Mouse (Mus musculus) cerebellum, adult 9-11 months (tissue): ENCODE data around the gene Sobp.

Experiments used
- DNase-seq: peaks from one replicate; pipeline ENCODE4 v3.0.0; 2022

Gene Sobp

DNA sequence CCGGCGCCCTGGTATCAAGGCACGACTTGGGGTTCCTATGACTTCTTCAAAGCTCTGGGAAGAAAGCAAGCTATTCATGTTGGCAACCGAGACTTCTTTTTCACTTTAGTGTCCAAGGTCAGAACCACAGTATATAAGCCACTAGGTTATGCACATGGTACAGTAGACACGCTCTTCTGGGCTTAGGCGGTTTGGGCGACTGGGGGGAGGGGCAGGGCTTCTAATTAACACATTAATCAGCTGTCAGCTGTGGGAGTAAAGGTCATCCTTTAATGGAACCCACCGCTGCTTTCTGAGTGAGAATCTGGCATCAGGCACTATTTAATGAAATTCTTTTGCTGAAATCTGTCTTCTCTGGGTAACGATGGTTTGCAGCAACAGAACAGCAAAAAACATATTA lies 147.3 kb downstream of the Sobp start:
- DNase-seq, result no peak

DNA sequence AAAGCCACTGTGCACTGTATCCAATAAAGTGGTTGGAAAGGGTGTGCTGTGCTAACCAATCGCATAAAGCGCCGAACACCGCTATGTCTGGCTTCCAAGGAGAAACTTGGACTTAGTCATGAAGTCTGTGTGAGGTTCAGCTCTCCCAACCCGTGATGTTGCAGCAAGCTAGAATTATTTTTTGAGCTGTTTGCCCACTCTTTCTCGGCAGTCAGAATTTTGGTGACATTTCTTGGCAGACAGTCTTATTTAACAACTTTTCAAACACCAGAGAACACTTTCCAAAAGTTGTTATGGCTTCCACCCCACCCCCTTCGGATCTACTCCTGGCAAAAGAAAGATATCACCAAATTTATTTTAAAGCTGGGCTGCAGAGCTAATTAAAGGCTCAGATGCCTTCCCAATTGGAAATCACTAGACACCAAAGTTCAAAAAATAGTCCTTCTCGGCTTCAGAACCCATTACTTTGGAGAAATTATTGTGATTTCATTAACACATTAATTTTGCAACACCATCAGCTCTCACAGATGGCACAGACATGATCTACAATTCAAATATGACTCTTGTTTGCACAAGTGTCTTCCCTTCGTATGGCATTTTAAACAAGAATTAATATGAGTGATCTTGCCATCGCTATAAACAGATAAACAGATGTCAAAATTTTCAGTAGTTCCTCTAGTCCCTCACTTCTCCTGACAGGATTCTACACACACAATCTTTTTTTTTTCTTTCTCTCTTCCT lies 150.7 kb downstream of the Sobp start:
- no peak for DNase-seq

DNA sequence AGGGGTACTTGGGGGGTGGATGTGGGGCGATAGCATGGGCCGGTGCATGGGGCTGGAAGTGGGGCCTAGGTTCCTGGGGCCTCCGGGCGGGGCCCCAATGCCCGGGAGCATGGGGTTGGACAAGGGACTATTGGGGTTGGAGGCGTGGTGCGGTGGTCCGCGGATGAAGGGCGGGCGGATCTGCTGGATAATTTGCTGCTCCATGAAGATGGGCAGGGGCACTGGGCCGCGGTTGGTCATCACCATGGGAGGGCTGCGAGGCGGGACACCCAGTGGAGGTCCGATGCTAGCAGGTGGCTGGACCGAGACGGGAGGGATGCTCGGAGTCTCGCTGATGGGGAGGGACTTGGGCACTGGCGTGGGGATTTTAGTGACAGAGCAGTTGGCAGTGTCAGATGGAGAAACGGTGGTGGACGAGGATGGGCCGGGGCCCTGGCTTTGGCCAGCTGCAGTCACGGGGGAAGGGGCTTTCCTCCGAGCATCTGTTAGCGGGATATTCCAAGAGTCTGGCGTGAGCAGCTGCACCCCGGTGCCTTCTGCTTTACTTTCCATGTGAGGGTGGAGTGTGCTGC lies 152.1 kb downstream of the Sobp start:
- peak; percentile 53 for DNase-seq

DNA sequence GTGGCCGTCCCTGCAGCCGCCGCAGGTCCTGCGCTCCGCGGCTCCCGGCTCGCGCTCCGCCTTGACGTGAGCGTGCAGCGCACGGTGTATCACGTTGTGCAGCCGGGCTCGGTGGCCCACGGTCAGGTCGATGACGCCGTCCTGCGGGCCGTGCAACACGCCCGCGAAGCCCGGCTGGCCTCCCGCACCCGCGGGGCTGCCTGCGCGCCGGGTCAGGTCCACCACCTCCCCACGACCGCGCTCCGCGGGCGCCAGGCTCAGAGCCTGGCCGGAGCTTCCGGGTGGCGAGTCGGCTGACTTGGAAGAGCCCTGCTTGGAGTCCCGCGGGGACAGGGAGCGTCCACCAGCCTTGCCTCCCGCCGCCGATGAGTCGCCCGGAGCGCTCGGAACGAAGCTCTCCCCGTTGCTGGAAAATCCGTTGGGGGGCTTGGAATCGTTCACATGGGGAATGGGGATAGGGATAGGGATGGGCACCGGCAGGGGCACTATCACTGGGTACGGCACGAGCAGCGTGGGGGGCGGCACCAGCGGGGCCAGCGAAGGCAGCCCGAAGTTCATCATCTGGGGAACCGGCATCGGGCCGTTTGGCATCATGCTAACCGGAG lies 152.7 kb downstream of the Sobp start:
- peak; percentile 72 for DNase-seq

DNA sequence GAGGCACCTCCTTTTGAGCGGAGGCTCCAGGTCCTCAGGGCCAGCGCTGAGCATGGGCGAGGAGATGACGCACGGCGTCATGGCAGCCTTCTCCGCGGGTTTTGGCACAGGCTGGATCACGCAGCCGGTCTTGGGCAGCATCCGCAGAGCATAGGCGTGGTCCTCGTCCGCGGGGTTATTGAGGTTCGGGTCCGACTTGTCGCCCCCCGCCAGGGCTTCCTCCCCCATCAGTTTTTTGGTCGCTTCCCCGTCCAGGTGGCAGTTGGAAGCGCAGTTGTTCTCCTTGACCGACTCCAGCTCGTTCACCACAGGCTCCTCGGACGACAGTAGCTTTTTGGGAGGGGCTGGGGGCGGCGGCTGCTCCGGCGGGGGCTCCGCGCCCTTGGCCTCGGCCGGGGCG lies 153.3 kb downstream of the Sobp start:
- peak; percentile 79 for DNase-seq

DNA sequence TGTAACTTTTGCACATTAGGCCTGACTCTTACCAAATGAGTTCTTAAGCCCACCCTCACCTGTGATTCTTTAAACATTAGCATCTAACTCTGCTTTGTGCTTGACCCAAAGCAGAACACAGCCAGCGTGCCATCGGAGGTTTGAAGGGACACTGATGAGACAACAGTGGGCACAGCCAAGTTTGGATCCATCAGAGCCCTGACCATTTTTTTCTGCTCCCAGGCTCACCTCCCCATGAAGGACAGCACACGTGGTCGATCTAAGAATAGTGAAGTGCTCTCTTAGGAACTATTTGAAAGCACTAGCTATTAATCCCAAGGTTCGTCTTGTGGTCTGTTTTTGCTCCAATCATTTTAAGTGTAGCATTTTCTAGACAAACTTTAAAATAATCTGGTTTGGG lies 159.5 kb downstream of the Sobp start:
- no peak for DNase-seq

DNA sequence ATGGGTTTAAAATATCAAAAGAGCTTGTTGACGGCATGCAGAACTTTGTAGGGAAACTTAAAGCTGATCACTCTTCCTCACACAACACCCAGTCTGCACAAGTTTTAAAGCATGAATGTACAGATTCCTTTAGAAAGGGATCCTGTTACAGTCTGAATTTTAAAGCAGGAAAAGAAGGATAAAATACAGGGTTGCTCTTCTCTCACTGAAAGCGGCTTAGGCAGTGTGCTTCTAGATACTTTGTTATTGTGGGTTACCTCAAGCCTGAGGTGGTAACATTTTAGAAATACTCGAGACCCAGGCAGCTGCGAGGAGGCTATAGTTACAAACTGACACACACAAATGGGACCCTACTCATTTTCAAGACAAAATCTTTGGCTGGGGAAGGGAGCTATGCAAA lies 160.0 kb downstream of the Sobp start:
- no peak for DNase-seq

DNA sequence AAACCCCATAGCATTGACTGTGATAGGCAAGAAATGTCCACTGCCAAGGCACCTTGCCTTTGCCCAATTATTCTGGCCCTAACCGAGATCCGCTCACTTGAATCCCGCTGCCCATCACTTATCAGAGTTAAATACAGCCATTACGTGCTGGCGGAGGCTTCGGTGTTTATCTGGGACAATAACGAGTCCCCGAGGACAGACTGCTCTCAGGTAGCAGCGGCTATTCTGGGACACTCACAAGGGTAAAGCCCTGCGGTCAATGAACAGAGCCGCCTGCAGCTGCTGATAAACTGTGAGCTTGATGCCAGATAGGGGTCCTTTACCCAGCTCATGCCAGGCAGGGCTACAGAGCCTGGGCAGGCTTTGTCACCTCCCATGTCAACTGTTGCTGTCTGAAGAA lies 166.2 kb downstream of the Sobp start:
- no peak for DNase-seq

DNA sequence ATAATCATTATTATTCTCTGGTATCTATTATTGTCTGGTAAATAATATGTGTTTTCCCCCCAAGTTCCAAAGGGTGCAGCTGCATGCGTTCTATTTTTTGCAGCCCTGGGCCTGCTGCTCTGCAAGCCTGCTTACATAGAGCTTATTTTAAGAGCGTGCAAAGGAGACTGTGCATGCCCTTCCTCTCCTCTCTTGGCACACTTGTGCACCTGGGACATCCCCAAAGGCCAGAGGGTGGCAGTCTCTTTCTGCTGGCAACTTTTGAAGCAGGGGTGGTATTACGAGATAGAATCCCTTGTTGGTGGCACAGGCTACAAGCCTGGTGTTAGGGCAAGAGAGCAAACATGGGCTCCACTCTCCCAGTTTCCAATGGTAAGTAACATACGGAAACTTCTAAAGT lies 167.8 kb downstream of the Sobp start:
- no peak for DNase-seq

DNA sequence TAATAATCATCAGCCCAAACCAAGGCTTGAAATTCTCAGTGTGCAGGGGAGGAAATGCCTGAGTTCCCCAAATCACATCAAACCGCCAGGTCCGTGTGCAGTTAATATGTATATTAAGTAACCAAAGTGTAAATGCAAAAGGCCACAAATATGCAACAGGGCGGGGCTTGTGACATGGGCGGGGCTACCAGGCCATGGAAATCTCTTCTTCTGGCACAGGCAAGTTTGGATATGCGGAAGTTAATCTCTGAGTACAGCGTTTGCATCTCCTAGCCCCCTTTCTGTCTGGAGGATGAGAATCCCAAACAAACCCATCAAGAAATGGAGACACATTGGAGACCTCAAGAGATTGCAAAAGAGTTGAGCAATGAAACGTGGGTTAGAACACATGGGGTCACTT lies 168.7 kb downstream of the Sobp start:
- no peak for DNase-seq

DNA sequence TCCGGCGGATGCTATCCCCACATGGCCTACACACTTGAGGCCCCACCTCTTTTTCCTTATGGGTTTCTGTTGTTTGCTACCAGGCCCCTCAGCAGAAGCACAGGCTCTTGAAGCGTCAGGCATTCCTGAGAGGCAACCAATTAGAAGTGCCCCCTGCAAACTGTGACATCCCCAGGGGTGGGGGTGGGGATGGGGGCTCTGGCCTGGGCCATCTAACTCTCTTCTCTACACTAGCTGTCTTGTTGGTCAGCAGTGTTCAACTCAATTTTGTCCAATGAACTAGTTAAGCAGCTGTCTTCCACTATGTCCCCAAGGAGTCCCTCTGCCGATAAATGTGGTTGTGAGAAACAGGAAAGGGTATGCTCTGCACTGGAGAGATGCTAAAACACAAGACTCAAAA lies 169.3 kb downstream of the Sobp start:
- DNase-seq, result no peak

DNA sequence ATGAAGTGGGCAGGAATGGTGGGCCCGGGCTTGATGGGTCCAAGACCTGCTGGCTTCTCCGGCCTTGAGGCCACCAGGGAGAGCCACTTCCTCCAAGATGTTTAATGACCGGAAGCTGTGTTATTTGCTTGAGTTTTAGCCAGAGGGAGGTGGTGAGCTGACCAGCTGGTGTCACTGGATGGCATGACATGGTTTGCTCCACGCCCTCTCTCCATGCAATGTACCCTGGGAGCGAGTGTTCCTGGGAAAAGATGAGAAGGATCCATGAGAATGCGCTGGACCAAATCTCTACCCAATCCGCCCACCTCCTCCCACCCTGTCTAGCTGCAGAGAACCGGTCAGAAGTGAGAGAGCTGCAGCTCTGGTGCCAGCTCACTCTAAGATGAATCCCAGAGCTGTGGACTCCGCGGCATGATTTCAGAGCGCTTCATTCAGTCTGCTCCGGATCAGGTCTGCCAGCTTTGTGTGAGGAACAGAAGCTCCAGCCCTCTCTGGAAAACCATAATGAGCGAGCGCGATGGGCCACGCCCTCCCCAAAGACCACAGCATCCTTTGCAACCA lies 170.1 kb downstream of the Sobp start:
- DNase-seq, result no peak

DNA sequence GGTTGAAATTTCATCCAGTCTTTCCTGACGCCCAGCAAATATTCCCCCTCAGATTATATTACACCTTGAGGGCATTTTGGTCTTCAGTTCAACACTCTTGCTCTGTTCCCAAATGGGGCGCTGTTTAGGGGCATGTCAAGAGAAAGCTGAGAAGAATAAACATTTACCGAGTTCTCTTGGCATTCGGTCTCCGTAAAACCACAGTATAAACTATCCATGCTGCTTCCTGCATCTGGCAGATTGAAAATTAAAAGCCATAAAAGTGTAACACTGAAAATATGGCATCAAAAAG lies 170.9 kb downstream of the Sobp start:
- DNase-seq, result no peak

DNA sequence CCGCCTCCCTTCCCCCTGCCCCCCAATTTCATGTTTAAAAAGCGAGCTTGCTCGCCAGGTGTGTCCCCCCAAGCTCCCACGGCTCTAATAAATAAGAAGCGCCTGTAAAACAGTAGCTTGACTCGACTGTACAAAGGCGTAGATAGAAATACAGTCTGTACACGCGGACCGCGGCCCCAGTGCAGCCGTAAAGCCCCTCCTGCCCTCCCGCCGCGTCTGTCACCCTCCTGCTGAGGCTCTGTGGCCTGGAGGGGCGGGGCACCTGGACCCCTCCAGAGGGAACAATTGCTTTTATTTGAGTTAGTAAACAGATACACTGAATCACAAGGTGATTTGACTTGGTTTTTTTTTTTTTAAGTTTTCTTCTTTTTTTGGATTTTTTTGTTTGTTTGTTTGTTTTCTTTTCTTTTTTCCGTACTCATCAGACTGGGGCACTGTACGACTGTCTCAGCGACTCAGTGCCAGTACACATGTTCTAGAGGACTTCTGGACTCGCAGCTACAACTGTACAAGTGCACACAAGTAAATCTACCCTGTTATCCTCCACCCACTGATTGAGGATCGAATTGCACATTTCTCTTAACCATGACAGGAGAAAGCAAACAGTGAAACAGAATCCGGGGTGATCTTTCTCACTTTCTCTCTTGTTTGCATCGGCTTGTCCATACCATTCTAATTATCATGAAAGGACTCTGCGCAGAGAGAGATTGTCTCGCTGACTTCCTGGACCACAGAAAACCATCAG lies 171.4 kb downstream of the Sobp start:
- no peak for DNase-seq

DNA sequence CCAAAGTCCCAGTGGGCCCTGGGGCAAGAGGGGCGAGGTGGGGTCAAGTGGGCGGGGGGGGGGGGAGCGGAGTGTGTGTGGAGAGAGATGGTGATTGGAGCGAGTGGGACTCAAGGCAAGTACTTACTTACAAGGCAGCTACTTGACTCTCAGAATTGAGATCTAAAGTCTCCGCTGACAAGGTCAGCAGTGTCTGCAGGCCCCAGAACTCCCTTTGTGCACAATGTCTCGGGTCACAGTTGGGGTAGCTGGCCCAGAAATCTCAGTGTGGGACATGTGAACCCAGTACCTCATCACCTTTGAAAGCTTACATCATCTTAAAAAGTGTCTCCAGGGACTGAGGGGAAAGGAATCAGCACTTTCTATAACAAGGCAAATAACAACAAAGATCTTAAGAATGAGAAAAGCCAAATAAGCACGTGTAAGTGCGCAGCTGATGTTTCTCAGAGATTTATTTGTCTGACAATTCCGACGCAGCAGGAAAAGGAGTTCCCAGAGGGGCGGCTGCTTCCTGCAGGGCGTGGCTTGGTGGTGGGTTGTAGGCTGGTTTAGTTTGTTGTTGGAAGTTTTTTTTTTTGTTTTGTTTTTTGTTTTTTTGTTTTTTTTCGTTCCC lies 172.2 kb downstream of the Sobp start:
- no peak for DNase-seq

DNA sequence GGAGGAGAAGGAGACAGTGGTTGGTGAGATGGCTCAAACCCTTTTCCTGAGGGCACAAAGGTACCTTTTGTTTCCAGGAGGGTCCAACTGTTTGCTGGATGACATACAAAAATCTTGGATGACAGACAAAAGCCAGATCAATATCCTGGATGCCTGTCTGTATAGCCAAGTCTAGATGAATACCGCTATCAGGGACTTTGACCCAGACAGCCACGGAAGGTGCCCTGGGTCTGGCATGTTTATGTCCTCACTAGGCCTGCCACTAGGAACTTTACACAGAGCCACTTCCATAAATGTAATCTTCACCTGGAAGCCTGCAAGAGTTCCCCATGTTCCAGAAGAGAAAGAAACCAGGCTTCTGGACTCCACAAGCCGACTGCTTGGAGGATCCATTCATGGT lies 172.9 kb downstream of the Sobp start:
- DNase-seq, result no peak

DNA sequence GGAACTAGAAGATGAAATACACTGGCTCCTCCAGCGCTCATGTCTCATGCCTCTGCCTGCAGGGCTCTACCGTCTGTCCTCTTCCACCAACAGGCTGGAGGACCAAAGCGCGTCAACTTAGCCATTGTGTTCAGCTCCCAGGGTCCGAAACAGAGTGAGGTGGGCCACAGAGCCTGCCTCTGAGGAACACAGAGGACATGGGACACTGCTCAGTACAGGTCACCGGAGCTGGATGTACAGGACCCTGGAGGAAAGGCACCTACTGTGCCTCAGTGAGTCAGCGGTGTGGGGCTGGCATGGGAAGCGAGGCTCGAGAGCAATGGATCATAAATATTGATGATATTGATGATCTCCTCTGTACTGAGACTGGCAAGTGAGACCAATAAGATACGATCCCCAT lies 175.0 kb downstream of the Sobp start:
- DNase-seq, result no peak

DNA sequence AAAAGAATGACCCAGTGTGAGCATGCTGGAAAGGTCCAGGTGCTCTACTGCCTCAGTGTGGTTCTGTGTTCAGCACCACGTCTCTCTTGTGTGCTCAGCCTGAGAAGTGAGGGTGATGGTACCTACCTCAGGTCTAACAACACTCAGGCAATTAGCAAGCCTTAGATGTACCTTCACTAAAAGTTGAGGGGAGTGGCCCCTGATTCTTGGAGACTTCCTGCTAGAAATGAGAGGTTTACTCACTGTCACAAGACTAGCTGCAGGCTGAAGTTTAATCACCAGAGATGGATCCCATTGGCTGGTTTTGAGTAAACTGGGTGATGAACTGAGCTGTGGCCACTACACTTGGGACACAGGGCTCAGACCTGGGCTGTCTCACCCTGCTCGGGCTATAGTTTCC lies 177.1 kb downstream of the Sobp start:
- no peak for DNase-seq

DNA sequence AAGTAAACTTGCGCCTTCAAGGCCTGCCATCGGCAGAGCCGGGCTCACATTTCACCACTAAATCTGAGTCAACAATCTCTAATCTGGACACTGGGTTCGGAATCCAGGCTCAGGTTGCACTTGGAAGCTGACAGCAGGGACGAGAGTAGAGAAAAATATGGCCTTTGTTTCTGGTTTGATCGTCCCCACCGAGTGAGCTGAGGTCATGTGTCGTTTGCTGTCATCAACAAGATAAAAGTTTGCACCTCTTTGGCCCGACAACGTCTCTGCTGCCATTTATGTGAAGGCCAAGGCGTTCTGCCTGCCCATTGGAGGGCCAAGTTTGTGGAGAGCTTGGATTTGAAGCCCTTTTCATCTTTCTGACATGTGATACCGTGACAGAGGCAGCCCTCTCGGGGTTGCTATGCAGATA lies 178.8 kb downstream of the Sobp start:
- no peak for DNase-seq

DNA sequence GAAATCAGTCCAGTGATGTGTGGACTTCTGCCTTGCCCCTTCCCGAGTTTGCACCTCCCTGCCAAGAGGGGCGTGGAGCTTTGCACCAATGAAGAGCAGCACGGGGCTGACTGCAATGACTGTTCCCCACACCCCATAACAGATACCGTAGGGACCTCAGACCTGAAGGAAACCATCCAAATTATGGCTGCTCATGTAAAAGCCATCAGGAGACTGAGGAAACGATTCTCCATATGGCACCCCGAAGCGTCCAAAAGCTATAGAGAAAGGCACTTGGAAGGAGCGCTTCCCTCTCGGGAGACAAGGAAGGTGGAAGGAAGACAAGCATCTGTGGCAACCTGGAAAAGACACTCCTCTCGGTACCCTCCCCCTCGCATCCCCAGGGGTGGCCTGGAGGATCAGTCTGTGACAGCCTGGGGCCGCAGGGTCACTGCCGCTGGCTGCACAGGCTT lies 180.0 kb downstream of the Sobp start:
- peak; percentile 51 for DNase-seq

DNA sequence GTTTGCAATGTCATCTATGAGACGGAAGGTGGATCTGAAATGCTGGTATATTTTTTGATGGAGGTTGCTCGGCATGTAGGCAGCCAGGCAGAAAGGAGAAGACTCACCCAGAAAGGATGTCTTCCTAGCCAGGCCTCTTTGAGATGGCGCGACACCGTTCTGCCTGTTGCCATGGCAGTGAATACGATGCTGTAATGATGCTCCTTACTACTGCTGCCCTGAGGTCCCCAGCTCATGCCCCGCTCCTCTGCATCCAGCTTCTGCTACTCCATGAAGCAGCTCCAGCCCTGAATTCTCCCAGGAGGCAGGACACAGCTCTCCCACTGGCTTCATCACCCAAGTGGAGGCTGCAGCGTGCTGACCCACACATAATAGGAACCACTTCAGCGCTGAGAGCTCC lies 183.3 kb downstream of the Sobp start:
- DNase-seq, result no peak

DNA sequence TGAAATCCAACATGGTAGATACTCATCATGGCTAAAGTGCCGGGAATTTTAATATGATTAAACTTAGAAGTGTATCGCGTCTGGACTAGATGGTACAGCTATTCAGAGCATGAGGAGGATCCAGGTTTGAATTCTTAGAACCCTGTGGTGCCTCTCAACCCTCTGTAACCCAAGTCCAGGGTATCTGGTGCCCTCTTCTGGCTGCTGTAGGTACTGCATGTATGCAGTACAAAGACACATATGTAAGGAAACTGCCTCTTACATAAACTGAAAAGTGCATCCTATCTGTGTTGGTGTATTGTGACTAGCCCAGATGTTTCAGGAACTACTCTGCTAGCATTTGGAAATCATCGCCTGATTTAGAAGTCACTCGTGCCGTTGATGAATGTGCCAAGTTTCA lies 184.4 kb downstream of the Sobp start:
- peak; percentile 50 for DNase-seq

DNA sequence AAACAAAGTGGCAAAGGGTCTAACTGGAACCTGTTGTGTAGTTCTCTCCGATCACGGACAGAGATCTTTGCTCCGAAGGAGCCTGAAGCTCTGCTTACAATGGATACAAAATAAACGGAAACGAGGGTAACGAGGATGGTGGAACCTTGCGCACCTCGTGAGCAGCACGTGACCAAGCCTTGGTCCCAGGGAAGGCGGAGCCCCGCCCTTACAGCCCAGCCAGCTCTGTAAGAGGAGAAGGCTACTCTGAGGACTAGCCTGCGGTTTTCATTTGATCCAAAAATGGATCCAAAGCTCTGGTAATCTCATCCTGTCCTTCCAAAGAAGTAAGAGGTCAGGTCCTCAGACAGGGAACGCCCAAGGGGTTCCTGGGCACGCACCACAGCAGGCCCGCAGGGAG lies 185.7 kb downstream of the Sobp start:
- no peak for DNase-seq
